Mouse (Mus musculus) heart, postnatal 0 days (tissue): ENCODE results near the gene 4921530L21Rik. TPM values are rescaled to one million over a fixed set of nuclear protein-coding genes. Genes with fewer than 3 reads are reported as not detected.

ENCODE experiments used
- ATAC-seq: fragments of 200-750 bp; cut with Nextera tagmentation; 2 replicates; pipeline ENCODE4 v1.8.0; 2017; ENCODE audit warnings: low read depth, moderate number of reproducible peaks, moderate library complexity; ENCODE audit not compliant: insufficient read depth
- DNase-seq: peaks from one replicate; pipeline ENCODE4 v3.0.0-alpha.2; 2016; ENCODE audit warnings: low spot score
- H3K27ac ChIP-seq: fragments of 300-500 bp; sonication (generic); 2 replicates; pipeline ENCODE4 v1.5.1; 2014; ENCODE audit warnings: low read depth, mild to moderate bottlenecking
- H3K27me3 ChIP-seq: fragments of 300-500 bp; sonication (generic); 2 replicates; pipeline ENCODE4 v1.6.1; 2014; ENCODE audit warnings: low read length, mixed read lengths; ENCODE audit not compliant: control insufficient read depth, insufficient read depth
- H3K36me3 ChIP-seq: fragments of 300-500 bp; sonication (generic); replicated peaks from 2 replicates; pipeline ENCODE4 v1.6.1; 2014; ENCODE audit warnings: low read length, mixed read lengths; ENCODE audit not compliant: control insufficient read depth, insufficient read depth
- H3K4me1 ChIP-seq: fragments of 300-500 bp; sonication (generic); 2 replicates; pipeline ENCODE4 v1.6.1; 2014; ENCODE audit warnings: antibody characterized with exemption; ENCODE audit not compliant: control insufficient read depth, insufficient read depth
- H3K4me2 ChIP-seq: fragments of 300-500 bp; sonication (generic); 2 replicates; pipeline ENCODE4 v1.6.1; 2014; ENCODE audit warnings: low read depth, mild to moderate bottlenecking, low read length, moderate library complexity
- H3K4me3 ChIP-seq: fragments of 300-500 bp; sonication (generic); 2 replicates; pipeline ENCODE4 v1.5.1; 2014; ENCODE audit warnings: low read depth, low read length
- H3K9ac ChIP-seq: fragments of 300-500 bp; sonication (generic); replicated peaks from 2 replicates; pipeline ENCODE4 v1.6.1; 2014; ENCODE audit warnings: low read depth, low read length, mixed read lengths
- H3K9me3 ChIP-seq: fragments of 300-500 bp; sonication (generic); replicated peaks from 2 replicates; pipeline ENCODE4 v1.6.1; 2016; ENCODE audit warnings: low read length; ENCODE audit not compliant: control insufficient read depth
- CTCF ChIP-seq: IDR thresholded peaks from 2 replicates; pipeline ENCODE4 v1.5.1; 2016; ENCODE audit warnings: antibody characterized with exemption, control low read depth, low read depth
- EP300 ChIP-seq: IDR thresholded peaks from 2 replicates; pipeline ENCODE4 v1.6.1; 2016; ENCODE audit warnings: antibody characterized with exemption, low read depth
- WGBS: fragments of 180-500 bp; shearing (Covaris S2); extraction: QIAGEN DNeasy Blood & Tissue Kit; methylation state at CpG from one replicate; pipeline ENCODE4 v1.1.7; 2014; 5-methylcytosine and 5-hydroxymethylcytosine counted together
- polyA plus RNA-seq: library from polyadenylated mRNA; unstranded; fragments of >200 nt; fragmentation: Nextera tagmentation; extraction: Ambion mirVana; gene quantifications from 2 replicates; pipeline ENCODE4 v1.2.1, GENCODE M21; 2015
- total RNA-seq: library from RNA; depleted of rRNA; stranded (reverse); fragments of >200 nt; gene quantifications from 2 replicates; pipeline ENCODE4 v1.2.3, GENCODE M21; 2014; ENCODE audit warnings: low replicate concordance

Gene 4921530L21Rik
- total and polyA plus RNA-seq, 2 experiments from 2014 or later, result not detected

- H3K9me3 ChIP-seq, result no peaks in the 10 kb centered on the region
- H3K4me2 ChIP-seq, result no peak overlapping the region
- DNase-seq (no peak), ATAC-seq (no peak)
- no peaks in the 10 kb centered on the region for H3K36me3 ChIP-seq
- H3K4me1 ChIP-seq, result no peaks in the 10 kb centered on the region
- H3K27me3 ChIP-seq, result no peaks in the 10 kb centered on the region
- WGBS, result 53% methylated on average over 3 of the region's 3 CpGs
- H3K27ac ChIP-seq, result no peak overlapping the region
- H3K9ac ChIP-seq, result no peak overlapping the region
- no peak for TF ChIP-seq EP300
- no peak for TF ChIP-seq CTCF
- H3K4me3 ChIP-seq, result no peak overlapping the region
Observed at GRCm38 (mm10) chr14:95876785-95877510, 4.1 kb upstream of the 4921530L21Rik start.

- Histone ChIP-seq H3K36me3 (no peaks in the 10 kb centered on the region), H3K9me3 (no peaks in the 10 kb centered on the region), H3K27ac (no peak overlapping the region), H3K9ac (no peak overlapping the region), H3K4me2 (no peak overlapping the region), H3K4me3 (no peak overlapping the region), H3K27me3 (no peaks in the 10 kb centered on the region), H3K4me1 (no peaks in the 10 kb centered on the region)
- no peak for DNase-seq
- WGBS, result 81% methylated on average over 1 of the region's 1 CpGs
- ATAC-seq, result no peak
- TF ChIP-seq EP300, result no peak
- no peak for TF ChIP-seq CTCF
Observed at GRCm38 (mm10) chr14:95877548-95877947, 3.5 kb upstream of the 4921530L21Rik start.

- Histone ChIP-seq H3K9me3 (no peaks in the 10 kb centered on the region), H3K4me1 (no peaks in the 10 kb centered on the region), H3K9ac (no peak overlapping the region), H3K27ac (no peak overlapping the region), H3K4me2 (no peak overlapping the region), H3K4me3 (no peak overlapping the region), H3K27me3 (no peaks in the 10 kb centered on the region), H3K36me3 (no peaks in the 10 kb centered on the region)
- ATAC-seq (no peak), DNase-seq (no peak)
- TF ChIP-seq CTCF (no peak), EP300 (no peak)
- WGBS, result 58% methylated on average over 6 of the region's 6 CpGs
Observed at GRCm38 (mm10) chr14:95899458-95899857, 18.4 kb downstream of the 4921530L21Rik start.

GRCm38 (mm10) chr14:95904591-95905095 lies 23.6 kb downstream of the 4921530L21Rik start:
- no peak overlapping the region for H3K4me3 ChIP-seq
- ATAC-seq (no peak), DNase-seq (no peak)
- H3K4me2 ChIP-seq, result no peak overlapping the region
- H3K4me1 ChIP-seq, result no peaks in the 10 kb centered on the region
- no peaks in the 10 kb centered on the region for H3K27me3 ChIP-seq
- no peaks in the 10 kb centered on the region for H3K9me3 ChIP-seq
- no peaks in the 10 kb centered on the region for H3K36me3 ChIP-seq
- no peak overlapping the region for H3K9ac ChIP-seq
- no peak for TF ChIP-seq CTCF
- no peak for TF ChIP-seq EP300
- H3K27ac ChIP-seq, result no peak overlapping the region
- WGBS, result 81% methylated on average over 1 of the region's 1 CpGs

GRCm38 (mm10) chr14:95913293-95913692 lies 32.2 kb downstream of the 4921530L21Rik start:
- no peak for DNase-seq
- Histone ChIP-seq H3K4me3 (no peak overlapping the region), H3K36me3 (no peaks in the 10 kb centered on the region), H3K4me1 (no peaks in the 10 kb centered on the region), H3K9ac (no peak overlapping the region), H3K27ac (no peak overlapping the region), H3K9me3 (no peaks in the 10 kb centered on the region), H3K27me3 (no peaks in the 10 kb centered on the region), H3K4me2 (no peak overlapping the region)
- no peak for ATAC-seq
- 89% methylated on average over 2 of the region's 2 CpGs for WGBS
- no peak for TF ChIP-seq CTCF
- no peak for TF ChIP-seq EP300

- H3K4me1 ChIP-seq, result no peaks in the 10 kb centered on the region
- no peaks in the 10 kb centered on the region for H3K36me3 ChIP-seq
- no peak overlapping the region for H3K4me2 ChIP-seq
- DNase-seq, result no peak
- TF ChIP-seq EP300, result no peak
- TF ChIP-seq CTCF, result no peak
- H3K27me3 ChIP-seq, result no peaks in the 10 kb centered on the region
- no peak overlapping the region for H3K4me3 ChIP-seq
- H3K9ac ChIP-seq, result no peak overlapping the region
- H3K9me3 ChIP-seq, result no peaks in the 10 kb centered on the region
- WGBS, result 68% methylated on average over 1 of the region's 1 CpGs
- H3K27ac ChIP-seq, result no peak overlapping the region
- ATAC-seq, result no peak
Observed at GRCm38 (mm10) chr14:95926742-95927141, 45.7 kb downstream of the 4921530L21Rik start.
